Mouse (Mus musculus) CD4-positive, CD25-positive, alpha-beta regulatory T cell, adult 4 months (primary cell): Measurements from ENCODE around the gene Rangap1. TPM values are rescaled to one million over a fixed set of nuclear protein-coding genes. Genes with fewer than 3 reads are reported as not detected.
"Not testable (repeated sequence)": the region's sequence is repeated elsewhere in the genome, so short reads cannot be mapped to it uniquely, and the experiment has no call there.

Experiments
- ATAC-seq: one replicate; pipeline ENCODE4 v1.8.0; 2017
- polyA plus RNA-seq, 2 experiments: library from polyadenylated mRNA; unstranded; fragments of 100-300 nt; shearing (Covaris generic); gene quantifications; one replicate each; pipeline ENCODE4 v1.2.1; 2017

Gene Rangap1
- 10 to 100 TPM; 43.0 to 54.0 TPM for polyA plus RNA-seq

DNA sequence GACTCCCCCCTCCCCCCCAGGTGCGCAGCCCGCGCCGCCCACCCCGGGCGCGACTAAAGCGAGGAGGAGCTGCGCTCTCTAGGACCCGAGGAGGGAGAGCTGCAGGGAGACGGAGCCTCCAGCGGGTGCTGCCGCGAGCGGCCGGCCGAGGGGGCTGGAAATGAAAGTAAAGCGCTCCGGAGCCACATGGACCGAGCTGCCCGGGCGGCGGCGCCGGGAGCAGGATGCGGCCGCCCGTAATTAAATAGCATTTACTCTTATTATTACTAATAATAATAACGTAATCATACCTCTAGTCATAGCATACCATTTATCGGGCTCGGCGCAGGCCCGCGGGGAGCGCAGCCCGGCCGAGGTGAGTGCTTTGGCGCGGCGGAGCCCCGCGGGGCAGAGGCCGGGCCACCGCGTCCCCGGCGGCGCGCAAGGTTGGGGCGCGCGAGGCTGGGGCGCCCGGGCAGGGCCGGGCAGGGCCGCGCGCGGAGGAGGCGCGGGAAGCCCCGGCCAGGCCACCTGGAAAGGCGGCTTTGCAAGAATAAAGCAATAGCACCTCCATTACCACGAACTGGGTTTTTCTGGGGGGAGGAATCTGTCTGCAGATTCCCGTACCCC is at the start of gene Rangap1, which contains the start of gene Zc3h7b:
Gene Rangap1 (minus strand): TSS at position 539 of the 609 bp plus-strand sequence.
Gene Zc3h7b (plus strand): TSS at position 66 of the 609 bp plus-strand sequence.
- peak; percentile 82 for ATAC-seq

DNA sequence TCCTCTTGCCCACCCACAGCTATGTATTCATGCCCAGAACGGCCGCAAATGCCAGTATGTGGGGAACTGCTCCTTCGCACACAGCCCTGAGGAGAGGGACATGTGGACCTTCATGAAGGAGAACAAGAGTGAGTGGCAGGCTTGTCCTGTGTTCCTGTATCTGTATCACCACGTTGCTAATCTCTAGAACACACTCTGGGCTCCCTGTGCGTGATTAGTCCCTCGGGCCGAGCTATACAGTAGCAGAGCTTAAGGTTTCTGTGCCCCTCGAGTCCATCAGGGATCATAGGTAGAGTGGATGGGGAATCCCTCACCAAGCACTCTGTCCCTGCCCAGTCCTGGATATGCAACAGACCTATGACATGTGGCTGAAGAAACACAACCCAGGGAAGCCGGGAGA is 47.1 kb upstream of the Rangap1 start:
- no peak for ATAC-seq

DNA sequence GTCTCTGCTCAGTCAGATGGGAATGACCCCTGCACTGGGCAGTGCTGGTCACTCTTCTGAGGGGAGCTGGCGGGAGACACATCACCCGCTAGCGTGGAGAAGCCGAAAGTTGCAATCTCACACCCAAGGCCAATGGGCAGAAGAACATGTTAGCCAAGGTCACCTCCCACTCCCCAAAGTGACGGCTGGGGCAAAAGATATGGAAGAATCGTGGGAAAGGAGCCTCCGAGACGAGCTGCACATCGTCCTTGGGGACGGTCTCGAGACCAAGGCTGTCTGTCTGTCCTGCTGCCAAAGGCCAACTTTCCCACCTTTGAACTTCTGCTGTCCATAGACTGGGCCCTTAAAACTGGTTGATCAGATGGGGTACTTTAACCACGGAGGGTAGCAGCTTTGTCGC is 42.2 kb upstream of the Rangap1 start:
- ATAC-seq = no peak

DNA sequence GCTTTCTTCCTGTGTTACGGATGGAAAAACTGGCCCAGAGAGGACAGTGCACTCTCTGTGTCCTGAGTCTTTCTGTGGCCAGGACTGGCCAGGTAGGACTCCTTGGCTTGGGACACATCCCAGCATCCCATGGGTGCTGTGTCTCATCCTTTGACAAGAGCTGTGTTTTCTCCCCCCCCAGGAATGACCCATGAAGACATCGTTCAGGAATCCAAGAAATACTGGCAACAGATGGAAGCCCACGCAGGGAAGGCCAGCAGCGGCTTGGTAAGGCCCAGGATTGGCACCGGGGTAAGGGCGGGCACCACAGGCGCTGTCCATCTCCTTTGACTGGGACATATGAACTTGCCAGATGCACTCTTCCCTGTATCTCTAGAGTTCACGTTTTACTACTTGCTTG is 40.4 kb upstream of the Rangap1 start:
- ATAC-seq = no peak

DNA sequence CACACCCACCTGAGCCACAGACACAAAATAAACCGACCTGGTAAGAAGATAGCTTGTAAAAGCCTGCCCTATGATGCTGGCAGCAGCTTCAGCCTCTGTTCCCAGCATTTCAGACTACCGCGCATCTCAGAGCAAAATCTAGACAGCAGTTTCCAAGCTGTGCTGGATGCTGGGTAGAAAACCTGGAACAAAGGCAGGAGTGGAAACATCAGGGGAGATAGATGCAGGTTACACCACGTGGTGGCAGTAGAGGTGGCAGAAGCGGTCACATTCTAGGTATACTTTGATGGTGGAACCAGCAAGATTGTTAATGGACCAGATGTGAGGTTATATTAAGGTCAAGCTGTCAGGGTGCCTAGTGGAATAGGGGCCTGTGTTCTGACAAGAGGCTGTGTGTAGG is 39.4 kb upstream of the Rangap1 start:
- ATAC-seq = no peak

DNA sequence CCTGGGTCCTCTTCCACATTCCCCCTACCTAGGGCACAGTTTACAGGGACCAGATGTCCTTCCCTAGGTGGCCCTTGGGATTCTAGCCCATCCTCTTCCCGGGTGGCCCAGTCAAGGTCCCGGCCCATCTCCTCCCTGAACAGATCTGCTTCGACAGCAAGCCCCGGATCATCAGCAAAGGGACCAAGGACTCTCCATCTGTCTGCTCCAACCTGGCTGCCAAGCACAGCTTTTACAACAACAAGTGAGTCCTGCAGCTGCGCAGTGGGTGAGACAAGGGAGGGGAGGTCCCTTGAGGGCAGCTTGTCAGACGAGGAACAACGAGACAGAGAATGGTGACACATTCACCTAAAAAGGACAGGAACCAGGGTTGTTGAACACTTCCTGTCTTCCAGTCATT is 36.5 kb upstream of the Rangap1 start:
- ATAC-seq = no peak

DNA sequence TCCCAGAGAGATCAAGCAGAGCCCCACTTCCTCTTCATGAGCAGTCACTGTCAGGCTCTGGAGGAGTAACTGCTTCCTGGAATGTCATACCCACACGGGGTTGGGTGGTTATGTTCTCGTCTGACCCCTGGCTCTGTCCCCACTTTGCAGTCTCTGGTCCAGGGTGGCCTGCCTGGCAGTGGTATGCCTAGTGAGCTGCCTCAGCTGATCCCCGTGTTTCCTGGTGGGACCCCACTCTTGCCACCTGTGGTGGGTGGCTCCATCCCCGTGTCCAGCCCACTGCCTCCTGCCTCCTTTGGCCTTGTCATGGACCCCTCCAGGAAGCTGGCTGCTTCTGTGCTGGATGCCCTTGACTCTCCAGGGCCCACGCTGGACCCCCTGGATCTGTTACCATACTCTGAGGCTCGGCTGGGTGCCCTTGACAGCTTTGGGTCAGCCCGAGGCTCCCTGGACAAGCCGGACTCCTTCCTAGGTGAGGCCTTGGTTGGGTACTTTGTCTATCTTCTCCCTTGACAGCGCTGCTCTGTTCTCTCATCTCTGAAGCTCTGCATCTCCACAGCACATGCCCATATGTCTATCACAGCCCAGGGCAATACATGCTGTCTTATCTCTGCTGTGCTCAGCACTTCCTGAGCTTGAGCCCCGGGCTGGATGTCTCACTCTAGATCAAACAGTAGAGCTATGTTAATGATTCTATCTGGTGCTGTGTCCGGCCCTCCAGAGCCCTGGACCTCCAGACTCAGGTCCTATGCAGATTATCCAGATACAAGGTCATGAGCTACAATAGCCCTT is 31.5 kb upstream of the Rangap1 start:
- no peak for ATAC-seq

DNA sequence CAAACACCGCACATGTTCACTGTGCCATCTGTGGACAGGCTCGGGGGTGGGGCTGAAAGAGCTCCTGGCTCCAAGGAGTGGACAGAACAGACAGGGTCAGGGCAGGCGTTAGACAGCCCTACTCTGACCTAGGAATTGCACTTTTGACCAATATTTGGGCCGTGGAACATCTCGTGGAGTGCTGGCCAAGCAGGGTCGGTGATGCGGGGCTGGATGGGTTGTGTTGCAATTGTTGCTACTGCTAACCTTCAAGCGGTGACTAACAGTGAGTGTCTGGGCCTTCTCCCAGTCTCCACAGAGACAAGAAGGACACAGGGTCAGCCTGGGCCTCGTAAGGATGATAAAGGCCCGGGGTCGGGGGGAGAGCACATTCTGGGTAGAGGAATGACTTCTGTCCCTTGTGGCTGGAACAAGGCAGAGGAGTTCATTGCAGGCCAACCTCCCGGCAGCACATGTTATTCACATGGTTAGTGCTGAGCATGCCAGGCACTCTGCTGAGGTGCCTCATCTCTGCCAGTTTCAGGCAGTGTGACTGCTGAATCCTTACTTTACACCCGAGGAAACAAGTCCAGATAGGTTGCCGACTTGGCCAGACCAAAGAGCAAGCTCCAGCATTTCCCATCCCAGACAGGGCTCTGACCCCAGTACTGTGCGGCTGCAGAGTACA is 29.3 kb upstream of the Rangap1 start:
- no peak for ATAC-seq

DNA sequence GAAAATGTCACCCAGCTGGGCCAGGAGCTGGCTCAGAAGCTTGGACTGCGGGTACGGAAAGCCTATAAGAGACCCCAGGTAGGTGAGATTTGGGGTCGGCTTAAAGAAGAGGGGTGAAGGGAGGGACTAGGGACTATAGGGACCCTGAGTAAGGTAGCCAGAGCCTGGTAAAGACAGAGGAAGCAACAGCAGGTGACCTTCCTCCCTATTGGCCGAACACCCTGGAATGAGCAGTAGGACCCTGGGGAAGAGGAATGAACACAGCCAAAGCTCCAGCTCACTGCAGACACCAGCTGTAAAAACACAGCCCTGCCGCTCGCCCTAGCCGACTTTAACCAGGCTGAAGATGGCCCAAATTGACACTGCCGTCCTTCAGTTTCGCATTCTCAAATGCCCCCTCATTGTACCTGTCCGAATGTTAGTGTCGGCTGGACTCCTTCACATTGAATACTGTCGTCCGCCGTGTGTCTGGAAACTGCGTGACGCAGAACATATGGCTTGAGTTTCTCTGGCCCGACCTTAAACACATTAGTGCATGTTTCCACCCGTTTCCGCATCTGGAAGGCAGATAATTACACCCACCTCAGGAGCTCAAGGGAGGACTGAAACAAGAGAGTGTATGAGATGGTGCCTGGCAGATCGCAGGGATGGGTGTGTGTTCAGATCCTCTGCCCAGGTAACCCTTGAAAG is 27.2 kb upstream of the Rangap1 start:
- no peak for ATAC-seq

DNA sequence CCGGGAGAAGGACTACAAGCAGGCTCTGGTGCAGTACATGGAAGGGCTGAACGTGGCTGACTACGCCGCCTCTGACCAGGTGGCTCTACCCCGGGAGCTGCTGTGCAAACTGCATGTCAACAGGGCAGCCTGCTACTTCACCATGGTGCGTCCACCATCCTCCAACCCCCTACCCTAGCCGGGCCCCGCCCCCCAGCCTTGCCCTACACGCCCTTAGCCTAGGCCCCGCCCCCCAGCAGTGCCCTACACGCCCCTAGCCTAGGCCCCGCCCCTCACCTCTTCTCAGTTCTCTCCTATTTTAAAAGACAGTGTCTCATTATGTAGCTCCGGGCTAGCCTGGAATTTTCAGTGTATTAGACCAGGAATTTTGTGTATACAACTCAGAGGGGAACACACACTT is 23.7 kb upstream of the Rangap1 start:
- no peak for ATAC-seq

DNA sequence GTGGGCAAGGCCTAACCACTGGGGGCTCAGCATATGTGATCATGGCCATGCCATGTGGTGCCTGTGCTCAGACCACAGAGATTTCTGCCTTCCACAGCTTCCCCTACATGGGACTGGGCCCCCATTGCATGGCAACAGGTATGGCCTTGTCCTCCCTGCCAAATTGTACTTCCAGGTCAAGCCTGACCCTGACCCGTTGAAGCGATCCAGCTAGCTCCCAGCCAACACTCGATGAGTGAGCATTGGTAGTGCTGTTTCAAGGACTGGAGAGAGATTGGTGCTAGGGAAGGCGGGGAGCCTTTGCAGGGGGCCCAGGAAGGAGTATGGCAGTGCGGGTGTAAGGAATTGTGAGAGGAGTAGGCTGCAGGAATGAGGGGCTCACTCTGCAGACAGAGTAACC is 21.1 kb upstream of the Rangap1 start:
- no peak for ATAC-seq

DNA sequence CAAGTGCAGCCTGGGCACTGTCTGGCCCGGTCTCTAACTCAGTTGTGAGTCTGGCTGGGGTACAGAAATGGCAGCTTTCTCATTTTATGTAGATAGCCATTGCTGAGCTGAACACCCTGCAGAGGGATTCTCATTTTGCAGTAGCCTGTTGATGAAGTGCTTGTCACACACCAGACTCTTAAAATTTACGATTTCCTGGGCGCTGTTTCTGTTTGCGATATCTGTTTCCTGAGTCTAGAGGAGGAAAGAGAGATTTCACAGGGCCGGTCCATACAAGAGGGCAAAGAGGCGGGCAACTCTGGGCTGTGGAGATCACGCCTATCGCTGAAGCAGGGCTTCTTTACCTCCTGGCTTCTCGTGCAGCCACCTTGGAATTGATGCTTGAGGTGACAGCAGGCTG is 20.3 kb upstream of the Rangap1 start:
- ATAC-seq = no peak

DNA sequence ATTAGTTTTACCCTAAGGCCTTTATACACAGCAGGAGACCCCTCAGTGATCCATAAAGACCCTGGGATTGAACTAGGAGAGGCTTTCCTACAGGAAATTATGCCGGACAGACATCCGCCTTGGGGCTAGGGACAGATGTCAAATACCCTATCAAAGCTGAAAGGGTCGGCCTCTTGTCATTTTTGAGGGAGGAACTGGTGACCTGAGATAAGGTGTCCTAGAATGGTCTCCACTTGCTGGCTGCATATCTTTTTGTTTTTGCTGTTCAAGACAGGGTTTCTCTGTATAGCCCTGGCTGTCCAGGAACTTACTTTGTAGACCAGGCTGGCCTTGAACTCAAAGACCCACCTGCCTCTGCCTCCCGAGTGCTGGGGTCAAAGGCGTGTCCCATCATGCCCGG is 19.2 kb upstream of the Rangap1 start:
- ATAC-seq = no peak

DNA sequence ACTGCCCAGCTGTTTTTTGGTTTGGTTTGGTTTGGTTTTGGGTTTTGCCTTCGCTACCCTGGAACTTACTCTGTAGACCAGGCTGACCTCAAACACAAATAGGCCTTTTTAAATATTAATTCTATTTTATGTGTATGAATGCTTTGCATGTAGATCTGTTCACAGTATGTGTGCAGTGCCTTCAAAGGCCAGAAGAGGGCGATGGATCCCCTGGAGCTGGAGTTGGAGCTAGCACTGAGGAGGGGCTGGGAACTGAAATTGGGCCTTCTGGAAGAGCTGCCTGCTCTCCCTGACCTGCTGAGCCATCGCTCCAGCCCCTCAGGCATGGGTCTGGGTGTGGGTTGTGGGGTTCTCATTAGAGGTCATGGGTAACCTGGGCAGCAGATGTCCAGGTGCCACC is 16.6 kb upstream of the Rangap1 start:
- ATAC-seq = no peak

DNA sequence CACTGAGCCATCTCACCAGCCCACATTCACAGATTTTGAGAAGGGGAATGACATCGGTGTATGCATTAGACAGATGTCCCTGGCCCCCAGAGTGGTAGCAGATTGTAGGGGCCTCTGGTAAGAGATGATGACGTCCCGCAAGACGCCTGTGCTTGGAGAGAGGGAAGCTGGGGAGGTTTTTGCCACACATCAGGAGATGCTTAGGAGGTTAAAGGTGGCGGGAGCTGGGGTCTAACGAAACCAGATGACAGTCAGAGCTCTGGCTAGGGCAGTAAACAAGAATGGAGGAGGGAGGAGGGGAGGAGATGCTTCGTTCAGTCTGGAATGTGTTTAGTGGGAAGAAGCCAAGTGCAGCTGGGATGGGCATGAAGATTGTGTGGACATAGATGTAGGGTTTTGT is 16.1 kb upstream of the Rangap1 start:
- no peak for ATAC-seq

DNA sequence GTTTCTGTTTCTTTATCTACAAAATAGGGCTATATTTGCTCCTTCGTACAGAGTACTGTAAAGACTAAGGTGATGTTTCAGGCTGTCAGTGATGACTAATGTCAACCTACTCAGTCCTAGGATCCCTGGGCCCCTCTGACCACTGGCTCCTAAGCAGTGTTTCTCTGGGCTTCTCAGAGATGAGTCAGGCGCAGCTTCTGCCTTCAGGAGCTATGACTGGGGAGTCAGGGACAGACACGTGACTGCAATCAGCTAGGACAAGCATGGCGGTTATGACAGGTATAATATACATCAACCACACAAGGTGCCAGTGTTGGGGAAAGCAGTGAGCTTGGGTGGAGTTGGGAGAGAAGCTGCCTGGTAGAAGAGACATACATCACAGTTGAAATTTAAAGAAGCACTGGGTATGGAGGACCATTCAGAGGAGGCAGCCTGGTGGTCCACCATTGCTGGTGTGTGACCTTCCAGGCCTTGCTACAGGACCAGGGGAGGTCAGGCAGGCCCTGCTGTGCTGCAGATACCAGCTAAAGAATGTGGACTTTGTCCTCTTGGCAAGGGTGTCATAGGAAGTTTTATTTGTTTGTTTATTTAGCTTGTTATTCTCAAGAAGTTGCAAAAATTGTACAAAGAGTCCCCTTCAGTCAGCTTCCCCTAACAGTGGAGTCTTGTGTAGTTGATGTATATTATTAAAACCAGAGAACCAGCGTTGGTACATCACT is 15.2 kb upstream of the Rangap1 start:
- no peak for ATAC-seq

DNA sequence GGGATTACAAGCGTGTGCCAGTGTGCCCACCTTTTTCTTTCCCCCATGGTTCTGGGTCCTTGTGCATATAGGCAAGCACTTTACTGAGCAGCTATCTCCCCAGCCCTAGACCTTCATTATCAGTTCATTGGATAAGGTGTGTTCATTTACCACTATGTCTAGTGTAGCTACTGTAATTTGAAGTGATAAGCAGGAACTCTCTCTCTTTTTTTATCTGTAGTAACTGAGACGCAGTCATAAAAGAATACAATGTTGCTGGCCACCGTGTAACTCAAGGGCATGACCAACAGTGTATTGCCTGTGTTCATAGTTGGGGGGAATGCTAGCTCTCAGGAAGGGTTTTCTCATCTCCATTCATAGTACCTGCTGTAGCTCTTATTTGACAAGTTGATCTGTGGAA is 14.2 kb upstream of the Rangap1 start:
- ATAC-seq = no peak

DNA sequence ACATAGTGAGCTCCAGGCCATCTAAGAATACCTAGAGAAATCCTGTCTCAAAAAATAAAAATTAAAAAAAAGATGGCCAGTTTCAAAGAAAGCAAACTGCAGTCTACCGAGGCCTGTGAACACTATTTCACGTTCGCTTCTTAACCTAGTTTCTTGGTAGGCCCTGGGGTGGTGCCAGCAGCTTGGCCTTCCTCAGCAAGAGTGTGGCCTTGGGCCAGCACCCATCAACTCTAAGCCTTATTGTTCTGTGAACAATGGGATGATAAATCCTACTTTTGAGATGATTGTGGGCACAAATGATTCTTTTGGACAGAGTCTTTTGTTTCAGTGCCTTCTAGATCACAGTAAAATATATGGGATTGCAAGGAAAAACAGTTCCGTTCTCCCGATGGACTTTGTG is 13.4 kb upstream of the Rangap1 start:
- ATAC-seq = no peak

DNA sequence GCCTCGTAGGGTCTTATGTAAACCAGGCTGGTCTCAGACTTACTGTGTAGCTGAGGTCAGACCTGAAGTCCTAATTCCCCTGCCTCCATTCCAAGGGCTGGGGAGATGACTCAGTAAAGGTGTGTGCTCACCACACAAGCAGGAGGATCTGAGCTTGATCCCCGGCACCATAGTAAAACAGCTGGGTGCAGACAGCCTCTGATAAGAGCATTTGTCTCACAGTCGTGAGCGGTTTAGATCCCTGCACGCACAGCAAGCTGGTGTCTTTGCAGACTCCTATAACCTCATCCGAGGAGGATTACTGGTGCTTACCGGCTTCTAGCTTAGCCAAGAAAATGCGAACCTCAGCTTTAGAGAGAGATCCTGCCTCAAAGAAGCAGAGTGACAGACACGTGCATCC is 8.3 kb upstream of the Rangap1 start:
- ATAC-seq = no peak

DNA sequence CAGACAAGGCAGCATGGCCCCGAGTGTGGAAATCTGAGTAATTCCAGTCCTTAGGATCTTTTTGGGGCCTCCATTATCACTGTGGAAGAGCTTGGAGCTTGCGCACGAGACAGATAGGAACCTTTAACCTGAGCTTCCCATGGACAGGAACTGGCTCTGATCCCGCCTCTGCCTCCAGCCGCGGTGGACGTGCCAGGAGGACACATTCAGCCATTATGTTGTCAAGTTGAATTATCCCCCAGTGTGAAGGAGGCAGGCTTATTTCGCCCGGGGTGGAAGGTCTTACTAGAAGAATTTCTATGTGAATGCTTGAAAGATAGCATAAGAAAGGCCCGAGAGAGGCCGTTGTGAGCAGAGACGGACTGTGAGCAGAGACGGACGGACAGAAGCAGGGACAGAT is 4.4 kb upstream of the Rangap1 start:
- no peak for ATAC-seq

DNA sequence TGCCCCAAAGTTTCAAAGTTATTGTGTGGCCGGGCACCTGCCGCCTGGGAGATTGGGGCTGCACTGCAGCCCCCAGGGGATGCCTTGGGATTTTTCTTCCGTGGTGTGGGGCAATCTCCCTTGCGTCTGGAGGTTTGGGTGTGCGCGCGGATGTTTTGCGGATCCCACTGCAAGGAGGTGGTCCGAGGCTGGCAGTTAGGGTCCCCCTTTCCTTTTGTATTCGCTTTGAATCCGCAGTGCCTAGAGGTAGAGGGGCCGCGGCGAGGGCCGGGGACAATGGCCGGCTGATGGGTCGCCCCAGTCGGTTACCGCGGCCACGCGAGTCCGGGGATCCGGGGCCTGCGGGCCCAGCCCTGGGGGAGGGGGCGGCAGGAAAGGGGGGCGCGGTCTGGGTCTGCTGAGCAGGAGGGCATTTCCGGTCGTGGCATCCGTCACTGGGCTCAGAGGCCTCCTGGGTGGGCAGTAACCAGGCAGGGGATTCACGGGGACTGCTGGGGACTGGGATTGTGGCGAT is 328 bp upstream of the Rangap1 start:
- peak; percentile 73 for ATAC-seq

DNA sequence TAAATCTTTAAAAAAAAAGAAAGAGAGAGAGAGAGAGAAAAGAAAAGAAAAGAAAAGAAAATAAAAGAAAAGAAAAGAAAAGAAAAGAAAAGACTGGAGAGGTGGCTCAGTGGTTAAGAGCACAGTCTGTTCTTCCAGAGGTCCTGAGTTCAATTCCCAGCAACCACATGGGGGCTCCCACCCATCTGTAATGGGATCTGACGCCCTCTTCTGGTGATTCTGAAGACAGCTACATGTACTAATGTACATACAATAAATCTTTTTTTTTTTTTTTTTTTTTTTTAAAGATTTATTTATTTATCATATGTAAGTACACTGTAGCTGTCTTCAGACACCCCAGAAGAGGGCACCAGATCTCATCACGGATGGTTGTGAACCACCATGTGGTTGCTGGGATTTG is 3.0 kb downstream of the Rangap1 start:
- ATAC-seq = not testable (repeated sequence)
